ENCODE assay signal across 9 mouse cellular contexts in the genomic region with DNA sequence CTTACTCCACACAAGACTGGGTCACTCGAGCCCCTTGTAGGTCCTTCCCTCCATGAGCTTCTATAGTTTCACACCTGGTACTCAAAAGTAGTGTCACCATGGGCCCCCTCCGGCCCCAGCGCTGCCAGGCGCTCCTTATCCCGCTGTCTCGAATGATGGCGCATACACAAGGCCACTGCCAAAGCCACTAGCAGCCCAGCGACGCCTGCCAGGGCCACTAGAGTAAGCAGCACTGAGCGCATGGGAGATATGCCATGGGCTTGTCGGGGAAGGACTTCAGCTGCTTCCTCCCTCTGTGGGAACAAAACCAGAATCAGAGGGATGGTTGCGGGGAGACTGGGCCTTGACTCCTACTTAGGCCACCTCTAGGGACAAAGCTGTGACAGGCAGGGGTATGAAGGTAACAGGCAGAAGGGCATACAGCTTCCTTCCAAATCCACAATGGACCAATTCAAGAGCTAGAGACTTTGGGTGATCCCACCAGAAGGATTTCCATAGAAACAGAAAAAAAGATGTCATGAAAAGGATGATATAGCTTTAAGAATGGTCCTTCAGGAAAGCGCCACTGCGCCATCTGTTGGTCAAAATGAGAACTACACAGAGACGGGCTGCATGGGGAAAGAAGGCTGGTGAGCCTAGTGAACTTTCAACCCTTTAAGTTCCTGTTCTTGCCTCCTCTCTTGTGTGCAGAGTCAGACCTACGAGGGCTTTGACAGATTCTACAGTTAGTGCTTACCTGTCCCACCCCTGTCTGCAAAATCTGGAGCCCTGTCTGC. TPM values are rescaled to one million over a fixed set of nuclear protein-coding genes. Genes with fewer than 3 reads are reported as not detected.
DNase-seq lines count a peak whose midpoint lies in the region; ATAC-seq and TF ChIP-seq lines count a peak whose summit lies in the region.
"Had no signal": no experiment of that assay in that cellular context is flagged by ENCODE, and none has a peak within 500 bp of the region (broad histone marks: within the 10 kb centered on the region; RNA-seq: fewer than 3 reads in every experiment).

No protein-coding gene starts in this region.

- H3K27ac ChIP-seq in neural tube, embryonic 15.5 days (replicated peaks) = no peak overlapping the region
- no peak overlapping the region for H3K27ac ChIP-seq in forebrain, embryonic 14.5 days (ENCODE audit: low read depth, low read length)

- peak; percentile 78 for TF ChIP-seq CTCF in lung, adult 2 months (IDR thresholded peaks at IDR 0.05; ENCODE audit: insufficient read depth, low read length)

- DNase-seq in neural tube, embryonic 10.5 days (ENCODE audit: extremely low spot score, low spot score) = peak; percentile 84
- DNase-seq in c-Kit-positive CD71-negative TER-119-negative erythroid progenitor cells, embryonic 14.5 days (ENCODE audit: low read depth) = peak; percentile 85
- peak; percentile 81 for DNase-seq in forebrain, embryonic 14.5 days (ENCODE audit: low spot score)
- DNase-seq in kidney, adult 9 months = peak; percentile 87
- DNase-seq in lung, adult 2 months = peak; percentile 84
- DNase-seq in right cerebral cortex, adult 2 months (ENCODE audit: low spot score in 2 of 2) = peak; percentile 92 to 93
- DNase-seq in urinary bladder, adult 2 months (ENCODE audit: low spot score) = peak; percentile 47

- peaks cover 7% of the 10 kb centered on the region for H3K4me1 ChIP-seq in neural tube, embryonic 15.5 days
- H3K4me1 ChIP-seq in forebrain, embryonic 14.5 days (ENCODE audit: control insufficient read depth, insufficient read depth, low read length) = peaks cover 7% of the 10 kb centered on the region; the same call in 1 of the 2 replicates
- peaks cover 2% of the 10 kb centered on the region; the same call in 1 of the 2 replicates for H3K4me1 ChIP-seq in lung, adult 2 months (ENCODE audit: control insufficient read depth, insufficient read depth, low read length)

- no peak for ATAC-seq in neural tube, embryonic 15.5 days (ENCODE audit: low FRiP score)
- peak; percentile 12; the same call in 1 of the 2 replicates for ATAC-seq in forebrain, embryonic 14.5 days

- no peak overlapping the region for H3K9ac ChIP-seq in neural tube, embryonic 15.5 days (replicated peaks)
- H3K9ac ChIP-seq in forebrain, embryonic 14.5 days (ENCODE audit: low read length) = no peak overlapping the region

- H3K36me3 ChIP-seq in neural tube, embryonic 15.5 days = peaks cover 10% of the 10 kb centered on the region; the same call in 1 of the 2 replicates
- H3K36me3 ChIP-seq in forebrain, embryonic 14.5 days (ENCODE audit: control insufficient read depth, insufficient read depth, low read length) = no peaks in the 10 kb centered on the region

- H3K4me2 ChIP-seq in neural tube, embryonic 15.5 days = no peak overlapping the region
- H3K4me2 ChIP-seq in forebrain, embryonic 14.5 days (ENCODE audit: low read length) = no peak overlapping the region

- H3K27me3 ChIP-seq in neural tube, embryonic 15.5 days (replicated peaks) = 0 out of 2 replicates have a peak, but pooled peaks cover 7% of the 10 kb centered on the region
- no peaks in the 10 kb centered on the region for H3K27me3 ChIP-seq in forebrain, embryonic 14.5 days (replicated peaks; ENCODE audit: control insufficient read depth, insufficient read depth, low read length)

- H3K9me3 ChIP-seq in neural tube, embryonic 15.5 days (replicated peaks) = no peaks in the 10 kb centered on the region
- H3K9me3 ChIP-seq in forebrain, embryonic 14.5 days (replicated peaks; ENCODE audit: control insufficient read depth, low read length) = no peaks in the 10 kb centered on the region

- no peak for TF ChIP-seq POLR2A in lung, adult 2 months (IDR thresholded peaks at IDR 0.05; ENCODE audit: borderline replicate concordance, extremely low read depth, low read depth, low read length)

- H3K4me3 ChIP-seq in neural tube, embryonic 15.5 days (replicated peaks) = no peak overlapping the region
- no peak overlapping the region for H3K4me3 ChIP-seq in forebrain, embryonic 14.5 days (ENCODE audit: low read depth, low read length)
- no peak overlapping the region for H3K4me3 ChIP-seq in lung, adult 2 months (replicated peaks; ENCODE audit: extremely low read depth, low read depth, low read length)

- 62% methylated on average over 16 of the region's 16 CpGs for WGBS in neural tube, embryonic 15.5 days
- WGBS in forebrain, embryonic 14.5 days = 64% methylated on average over 16 of the region's 16 CpGs
- WGBS in lung, adult 2 months = 62% methylated on average over 16 of the region's 16 CpGs

RNA-seq across cellular contexts. Expression of a gene that starts 10.3 kb away (rescaled TPM):
- polyA plus RNA-seq in neural tube, embryonic 15.5 days (2015; fragmentation: Nextera tagmentation; extraction: Ambion mirVana) = 25.6 and 32.4 TPM in 2 replicates
- 5.1 and 8.0 TPM in 2 replicates for polyA plus RNA-seq in forebrain, embryonic 14.5 days (2014; fragmentation: Nextera tagmentation; extraction: Ambion mirVana)
- 2.1 and 2.5 TPM in 2 replicates for polyA plus RNA-seq in lung, adult 2 months (2012; rRNA removed)
- 0.40 and 0.65 TPM in 2 replicates for polyA plus RNA-seq in urinary bladder, adult 2 months (2012; rRNA removed)

RNA-seq across cellular contexts. Expression of a gene that starts 17.8 kb away (rescaled TPM):
- 72.1 and 90.7 TPM in 2 replicates for polyA plus RNA-seq in neural tube, embryonic 15.5 days (2015; fragmentation: Nextera tagmentation; extraction: Ambion mirVana)
- polyA plus RNA-seq in forebrain, embryonic 14.5 days (2014; fragmentation: Nextera tagmentation; extraction: Ambion mirVana) = 21.5 and 24.3 TPM in 2 replicates
- 54.5 and 56.1 TPM in 2 replicates for polyA plus RNA-seq in lung, adult 2 months (2012; rRNA removed)
- polyA plus RNA-seq in urinary bladder, adult 2 months (2012; rRNA removed) = 34.6 and 37.8 TPM in 2 replicates

RNA-seq across cellular contexts. Expression of a gene that starts 22.1 kb away (rescaled TPM):
- 0.29 TPM in 1 of 2 replicates, not detected in the other for polyA plus RNA-seq in neural tube, embryonic 15.5 days (2015; fragmentation: Nextera tagmentation; extraction: Ambion mirVana)
- not detected in 2 replicates for polyA plus RNA-seq in forebrain, embryonic 14.5 days (2014; fragmentation: Nextera tagmentation; extraction: Ambion mirVana)
- not detected in 2 replicates for polyA plus RNA-seq in lung, adult 2 months (2012; rRNA removed)
- not detected in 2 replicates for polyA plus RNA-seq in urinary bladder, adult 2 months (2012; rRNA removed)
- polyA plus RNA-seq: neural tube, embryonic 14.5 days had no signal

RNA-seq across cellular contexts. Expression of a gene that starts 24.2 kb away (rescaled TPM):
- 241 and 302 TPM in 2 replicates for polyA plus RNA-seq in neural tube, embryonic 15.5 days (2015; fragmentation: Nextera tagmentation; extraction: Ambion mirVana)
- polyA plus RNA-seq in forebrain, embryonic 14.5 days (2014; fragmentation: Nextera tagmentation; extraction: Ambion mirVana) = 62.4 and 68.1 TPM in 2 replicates
- polyA plus RNA-seq in lung, adult 2 months (2012; rRNA removed) = 1.2 and 2.5 TPM in 2 replicates
- 0.31 and 0.52 TPM in 2 replicates for polyA plus RNA-seq in urinary bladder, adult 2 months (2012; rRNA removed)

RNA-seq across cellular contexts. Expression of a gene that starts 34.4 kb away (rescaled TPM):
- polyA plus RNA-seq in neural tube, embryonic 15.5 days (2015; fragmentation: Nextera tagmentation; extraction: Ambion mirVana) = 44.6 and 81.9 TPM in 2 replicates
- polyA plus RNA-seq in forebrain, embryonic 14.5 days (2014; fragmentation: Nextera tagmentation; extraction: Ambion mirVana) = 14.3 and 21.3 TPM in 2 replicates
- 36.6 and 103 TPM in 2 replicates for polyA plus RNA-seq in lung, adult 2 months (2012; rRNA removed)
- polyA plus RNA-seq in urinary bladder, adult 2 months (2012; rRNA removed) = 29.2 and 60.9 TPM in 2 replicates
